Mouse (Mus musculus) liver, adult 2 months (tissue): ENCODE data around the gene Fzd2. TPM values are rescaled to one million over a fixed set of nuclear protein-coding genes. Genes with fewer than 3 reads are reported as not detected.

Experiments used
- DNase-seq: peaks from one replicate; pipeline ENCODE4 v3.0.0-alpha.2; 2011; ENCODE audit warnings: low read depth, low spot score; ENCODE audit errors: extremely low read depth
- H3K27ac ChIP-seq: fragments of 200-500 bp; replicated peaks from 2 replicates; pipeline ENCODE4 v1.5.1; 2012; ENCODE audit warnings: low read depth, mild to moderate bottlenecking, control low read depth, inconsistent platforms, low read length; ENCODE audit not compliant: insufficient read depth
- H3K27me3 ChIP-seq: fragments of 200-500 bp; 2 replicates; pipeline ENCODE4 v1.6.1; 2012; ENCODE audit warnings: mild to moderate bottlenecking, moderate library complexity, low read length, inconsistent platforms; ENCODE audit not compliant: control insufficient read depth, insufficient read depth
- H3K36me3 ChIP-seq: fragments of 200-500 bp; 2 replicates; pipeline ENCODE4 v1.6.1; 2012; ENCODE audit warnings: low read length, inconsistent platforms; ENCODE audit not compliant: control insufficient read depth, insufficient read depth
- H3K4me1 ChIP-seq: fragments of 200-500 bp; 2 replicates; pipeline ENCODE4 v1.6.1; 2011; ENCODE audit warnings: low read length; ENCODE audit not compliant: control insufficient read depth, insufficient read depth
- H3K4me3 ChIP-seq: fragments of 200-500 bp; 2 replicates; pipeline ENCODE4 v1.5.1; 2011; ENCODE audit warnings: low read depth, mild to moderate bottlenecking, control low read depth, low read length, moderate library complexity; ENCODE audit not compliant: insufficient read depth
- H3K79me2 ChIP-seq: fragments of 200-500 bp; 2 replicates; pipeline ENCODE4 v1.6.1; 2012; ENCODE audit warnings: inconsistent platforms, mild to moderate bottlenecking, low read length, moderate library complexity; ENCODE audit not compliant: control insufficient read depth, insufficient read depth
- H3K9ac ChIP-seq: fragments of 200-500 bp; 2 replicates; pipeline ENCODE4 v1.6.1; 2012; ENCODE audit warnings: low read depth, mild to moderate bottlenecking, control low read depth, inconsistent platforms, low read length
- CTCF ChIP-seq: fragments of 200-500 bp; IDR thresholded peaks from 2 replicates; pipeline ENCODE4 v1.5.1; 2011; ENCODE audit warnings: low read depth, low read length, control low read depth
- POLR2A ChIP-seq: fragments of 200-500 bp; IDR thresholded peaks from 2 replicates; pipeline ENCODE4 v1.6.1; 2011; ENCODE audit warnings: low read length, control low read depth; ENCODE audit not compliant: insufficient read depth; ENCODE audit errors: extremely low read depth
- WGBS: fragments of 180-500 bp; shearing (Covaris S2); methylation state at CpG from one replicate; pipeline ENCODE4 v1.1.7; 2018; 5-methylcytosine and 5-hydroxymethylcytosine counted together
- polyA plus RNA-seq: library from polyadenylated mRNA; depleted of rRNA; stranded (reverse); fragments of >200 nt; gene quantifications from 2 replicates; pipeline ENCODE4 v1.2.3, GENCODE M21; 2012; rRNA removed
- total RNA-seq: library from RNA; depleted of rRNA; stranded (reverse); fragments of >200 nt; gene quantifications from 2 replicates; pipeline ENCODE4 v1.2.3, GENCODE M21; 2014; rRNA removed

Gene Fzd2
- total and polyA plus RNA-seq, 2 experiments = 0.09 to 0.24 TPM

DNA sequence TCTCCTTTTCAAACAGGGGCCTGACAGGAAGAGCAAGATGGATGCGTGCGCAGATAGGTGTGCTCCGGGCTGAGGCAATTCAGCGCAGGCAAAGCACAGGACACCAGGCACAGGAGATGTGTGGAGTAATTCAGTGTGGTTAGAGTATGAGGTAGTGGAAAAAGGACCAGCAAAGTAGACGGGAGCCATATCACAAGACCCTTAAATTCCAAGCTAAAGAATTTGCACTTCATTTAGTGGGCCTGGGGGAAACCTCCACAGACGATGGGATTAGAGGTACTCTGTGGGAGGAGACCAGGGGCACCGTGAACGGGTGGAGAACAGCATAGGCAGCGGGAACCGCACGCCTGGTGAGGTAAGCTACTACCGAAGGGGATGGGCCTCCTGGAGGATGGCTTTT, 43.7 kb downstream of the Fzd2 start:
- H3K9ac ChIP-seq = no peak overlapping the region
- no peak for DNase-seq
- TF ChIP-seq CTCF (no peak), POLR2A (no peak)
- no peak overlapping the region for H3K27ac ChIP-seq
- no peaks in the 10 kb centered on the region for H3K36me3 ChIP-seq
- WGBS = 79% methylated on average over 12 of the region's 12 CpGs
- no peaks in the 10 kb centered on the region for H3K4me1 ChIP-seq
- H3K79me2 ChIP-seq = no peaks in the 10 kb centered on the region
- H3K27me3 ChIP-seq = no peaks in the 10 kb centered on the region
- no peak overlapping the region for H3K4me3 ChIP-seq

DNA sequence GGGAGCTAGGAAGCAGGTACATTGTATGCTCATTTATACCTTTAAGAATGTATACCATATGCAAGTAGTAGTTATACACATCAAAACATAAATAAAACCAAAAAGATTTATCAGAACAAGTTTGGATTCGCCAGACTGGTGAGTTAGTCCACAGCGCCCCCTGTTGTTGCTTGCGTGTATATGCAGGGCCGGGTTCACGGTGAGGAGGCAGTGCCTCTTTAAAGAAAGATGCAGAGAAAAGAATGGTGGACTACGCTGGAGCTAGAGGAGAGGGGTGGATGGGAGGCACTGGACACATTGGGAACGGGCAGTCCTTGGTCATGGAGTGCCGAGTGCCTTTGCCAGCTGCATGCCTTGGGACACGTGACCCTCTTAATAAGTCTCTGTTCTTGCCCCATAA, 47.2 kb downstream of the Fzd2 start:
- Histone ChIP-seq H3K4me3 (no peak overlapping the region), H3K9ac (no peak overlapping the region), H3K36me3 (no peaks in the 10 kb centered on the region), H3K79me2 (no peaks in the 10 kb centered on the region), H3K27me3 (no peaks in the 10 kb centered on the region), H3K4me1 (no peaks in the 10 kb centered on the region), H3K27ac (no peak overlapping the region)
- WGBS = 5% methylated on average over 9 of the region's 9 CpGs
- peak; percentile 86 for TF ChIP-seq CTCF
- no peak for TF ChIP-seq POLR2A
- DNase-seq = peak; percentile 25

DNA sequence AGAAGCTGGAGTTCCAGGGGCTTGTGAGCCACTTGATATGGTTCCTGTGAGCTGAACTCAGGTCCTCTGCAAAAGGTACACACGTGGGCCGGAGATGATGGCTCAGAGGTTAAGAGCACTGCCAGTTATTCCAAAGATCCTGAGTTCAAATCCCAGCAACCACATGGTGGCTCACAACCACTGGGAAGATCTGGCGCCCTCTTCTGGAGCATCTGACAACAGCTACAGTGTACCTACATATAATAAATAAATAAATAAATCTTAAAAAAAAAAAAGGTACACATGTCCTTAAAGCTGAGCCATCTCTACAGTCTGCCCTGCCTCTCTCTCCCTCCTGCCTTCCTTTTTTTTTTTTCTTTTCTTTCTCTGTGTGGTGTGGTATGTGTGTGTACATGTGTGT, 48.6 kb downstream of the Fzd2 start:
- no peaks in the 10 kb centered on the region for H3K79me2 ChIP-seq
- 66% methylated on average over 3 of the region's 3 CpGs for WGBS
- no peaks in the 10 kb centered on the region for H3K4me1 ChIP-seq
- H3K4me3 ChIP-seq = no peak overlapping the region
- no peaks in the 10 kb centered on the region for H3K27me3 ChIP-seq
- no peak overlapping the region for H3K27ac ChIP-seq
- peak; percentile 42 for TF ChIP-seq CTCF
- no peak for TF ChIP-seq POLR2A
- no peak for DNase-seq
- H3K36me3 ChIP-seq = no peaks in the 10 kb centered on the region
- H3K9ac ChIP-seq = no peak overlapping the region

DNA sequence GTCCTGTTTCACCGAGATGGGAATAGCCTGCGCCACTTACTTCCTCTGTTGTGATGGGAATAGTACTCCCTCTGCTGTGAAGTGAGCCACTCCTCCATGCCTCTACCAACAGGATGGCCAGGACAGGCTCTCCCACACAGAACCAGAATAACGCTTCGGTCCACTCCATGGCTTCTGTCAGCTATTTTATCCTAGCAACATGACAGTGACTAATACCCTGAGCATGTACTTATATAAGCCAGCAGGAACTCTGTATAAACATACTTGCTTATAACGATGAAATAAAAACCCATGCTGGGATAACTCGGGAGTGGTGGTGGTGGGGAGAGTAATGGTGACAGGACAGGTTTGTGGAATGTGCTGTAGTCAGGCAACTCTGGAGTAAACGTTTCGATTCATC, 51.7 kb downstream of the Fzd2 start:
- no peaks in the 10 kb centered on the region for H3K79me2 ChIP-seq
- DNase-seq = no peak
- H3K27me3 ChIP-seq = no peaks in the 10 kb centered on the region
- no peak overlapping the region for H3K27ac ChIP-seq
- no peak overlapping the region for H3K4me3 ChIP-seq
- TF ChIP-seq POLR2A (no peak), CTCF (no peak)
- no peaks in the 10 kb centered on the region for H3K4me1 ChIP-seq
- no peak overlapping the region for H3K9ac ChIP-seq
- no peaks in the 10 kb centered on the region for H3K36me3 ChIP-seq
- WGBS = 80% methylated on average over 8 of the region's 8 CpGs

DNA sequence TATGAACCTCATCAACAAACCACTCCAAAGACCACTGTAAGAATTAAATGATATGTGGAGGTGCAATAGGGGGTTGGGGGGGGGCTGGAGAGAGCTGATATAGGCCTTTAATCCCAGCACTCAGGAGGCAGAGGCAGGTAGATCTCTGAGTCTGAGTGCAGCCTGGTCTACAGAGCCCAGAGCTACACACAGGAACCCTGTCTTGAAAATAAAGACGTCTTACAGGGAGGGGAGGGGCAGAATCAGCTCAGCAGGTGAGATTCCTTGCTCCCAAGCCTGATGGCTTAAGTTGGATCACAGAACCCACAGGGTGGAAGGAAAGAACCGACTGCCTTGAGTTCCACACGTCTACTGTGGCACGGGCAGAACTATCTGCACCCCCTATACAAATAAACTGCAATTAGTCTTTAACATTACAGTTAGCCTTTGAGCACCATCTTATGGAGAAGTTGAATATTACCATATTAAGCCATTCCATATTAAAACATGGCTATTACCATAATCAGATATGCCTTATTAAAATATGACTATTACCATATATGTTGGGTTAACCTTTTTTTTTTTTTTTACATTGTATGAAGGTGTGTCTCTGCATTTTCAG, 52.2 kb downstream of the Fzd2 start:
- WGBS = 19% methylated on average over 4 of the region's 4 CpGs

DNA sequence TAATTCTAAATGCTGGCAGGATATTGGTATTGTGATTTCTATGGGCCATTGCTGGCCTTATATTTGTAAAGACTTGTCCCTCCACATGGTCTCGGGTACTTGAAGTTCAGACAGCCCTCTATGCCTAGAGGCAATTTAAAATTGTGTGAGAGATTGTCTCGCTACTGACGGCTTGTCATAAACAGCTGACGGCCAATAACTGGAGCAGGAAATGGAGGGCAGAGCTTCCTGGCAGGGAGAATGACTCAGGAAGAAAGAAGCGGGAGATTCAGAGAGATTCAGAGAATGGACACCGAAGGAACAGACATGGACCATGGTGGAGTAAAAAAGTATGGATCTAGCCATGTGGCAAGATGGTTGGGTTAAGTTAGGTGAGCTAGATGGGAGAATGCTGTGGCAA, 52.7 kb downstream of the Fzd2 start:
- no peak overlapping the region for H3K27ac ChIP-seq
- H3K27me3 ChIP-seq = no peaks in the 10 kb centered on the region
- DNase-seq = no peak
- H3K79me2 ChIP-seq = no peaks in the 10 kb centered on the region
- H3K4me1 ChIP-seq = no peaks in the 10 kb centered on the region
- no peak overlapping the region for H3K9ac ChIP-seq
- H3K36me3 ChIP-seq = no peaks in the 10 kb centered on the region
- H3K4me3 ChIP-seq = no peak overlapping the region
- TF ChIP-seq CTCF = no peak
- no peak for TF ChIP-seq POLR2A
- WGBS = 63% methylated on average over 6 of the region's 6 CpGs

More for the DNA sequence above, 52.2 kb downstream of the Fzd2 start:
- no peak overlapping the region for H3K9ac ChIP-seq
- no peak overlapping the region for H3K4me3 ChIP-seq
- no peaks in the 10 kb centered on the region for H3K27me3 ChIP-seq
- H3K27ac ChIP-seq = no peak overlapping the region
- no peaks in the 10 kb centered on the region for H3K79me2 ChIP-seq
- no peaks in the 10 kb centered on the region for H3K4me1 ChIP-seq
- H3K36me3 ChIP-seq = no peaks in the 10 kb centered on the region
- no peak for DNase-seq
- no peak for TF ChIP-seq POLR2A
- TF ChIP-seq CTCF = no peak

Other genes starting within 250 kb of the Fzd2 start
- 0.07 and 0.65 TPM in 2 replicates for gene Slc4a1, start 238.2 kb upstream of the Fzd2 start, total RNA-seq
- 0.07 and 0.10 TPM in 2 replicates for gene Slc4a1, start 238.2 kb upstream of the Fzd2 start, polyA plus RNA-seq
- gene Rundc3a, start 211.0 kb upstream of the Fzd2 start, total RNA-seq = 1.0 and 2.5 TPM in 2 replicates
- 1.2 and 2.1 TPM in 2 replicates for gene Rundc3a, start 211.0 kb upstream of the Fzd2 start, polyA plus RNA-seq
- 181 and 243 TPM in 2 replicates for gene Slc25a39, start 196.4 kb upstream of the Fzd2 start, total RNA-seq
- 1,099 and 1,182 TPM in 2 replicates for gene Slc25a39, start 196.4 kb upstream of the Fzd2 start, polyA plus RNA-seq
- 53.7 and 88.7 TPM in 2 replicates for gene Grn, start 174.1 kb upstream of the Fzd2 start, total RNA-seq
- gene Grn, start 174.1 kb upstream of the Fzd2 start, polyA plus RNA-seq = 155 and 176 TPM in 2 replicates
- 0.81 and 1.0 TPM in 2 replicates for gene Fam171a2, start 156.7 kb upstream of the Fzd2 start, total RNA-seq
- gene Fam171a2, start 156.7 kb upstream of the Fzd2 start, polyA plus RNA-seq = 1.4 and 1.8 TPM in 2 replicates
- gene Itga2b, start 134.3 kb upstream of the Fzd2 start, total RNA-seq = 1.6 and 2.5 TPM in 2 replicates
- gene Itga2b, start 134.3 kb upstream of the Fzd2 start, polyA plus RNA-seq = 4.3 and 7.1 TPM in 2 replicates
- gene Gpatch8, start 48.0 kb upstream of the Fzd2 start, total RNA-seq = 9.2 TPM in 2 replicates
- 5.1 and 6.0 TPM in 2 replicates for gene Gpatch8, start 48.0 kb upstream of the Fzd2 start, polyA plus RNA-seq
- not detected in 2 replicates for gene Gm11627, start 24.9 kb upstream of the Fzd2 start, total RNA-seq
- not detected in 2 replicates for gene Gm11627, start 24.9 kb upstream of the Fzd2 start, polyA plus RNA-seq
- gene Meioc, start 59.3 kb downstream of the Fzd2 start, total RNA-seq = not detected in 2 replicates
- gene Meioc, start 59.3 kb downstream of the Fzd2 start, polyA plus RNA-seq = not detected in 2 replicates
- gene Ccdc43, start 93.4 kb downstream of the Fzd2 start, total RNA-seq = 11.5 and 11.8 TPM in 2 replicates
- gene Ccdc43, start 93.4 kb downstream of the Fzd2 start, polyA plus RNA-seq = 5.7 and 6.2 TPM in 2 replicates
- gene Adam11, start 157.0 kb downstream of the Fzd2 start, total RNA-seq = 2.1 and 3.4 TPM in 2 replicates
- gene Adam11, start 157.0 kb downstream of the Fzd2 start, polyA plus RNA-seq = 4.3 and 8.7 TPM in 2 replicates
- 0.46 and 0.47 TPM in 2 replicates for gene Gjc1, start 215.3 kb downstream of the Fzd2 start, total RNA-seq
- 0.11 and 0.26 TPM in 2 replicates for gene Gjc1, start 215.3 kb downstream of the Fzd2 start, polyA plus RNA-seq
- gene Higd1b, start 231.5 kb downstream of the Fzd2 start, total RNA-seq = not detected in 2 replicates
- gene Higd1b, start 231.5 kb downstream of the Fzd2 start, polyA plus RNA-seq = not detected in 2 replicates